Mouse (Mus musculus) midbrain, embryonic 11.5 days (tissue): ENCODE data around the gene Podxl. TPM values are rescaled to one million over a fixed set of nuclear protein-coding genes. Genes with fewer than 3 reads are reported as not detected.

Experiments used
- ATAC-seq: fragments of 200-750 bp; cut with Nextera tagmentation; 2 replicates; pipeline ENCODE4 v1.8.0; 2017; ENCODE audit warnings: moderate TSS enrichment, moderate library complexity; ENCODE audit not compliant: low FRiP score
- DNase-seq: peaks from one replicate; pipeline ENCODE4 v3.0.0; 2015; ENCODE audit warnings: low spot score; ENCODE audit errors: missing footprints
- H3K27ac ChIP-seq: fragments of 300-500 bp; sonication (generic); 2 replicates; pipeline ENCODE4 v1.5.1; 2014; ENCODE audit warnings: low read depth, low read length
- H3K27me3 ChIP-seq: fragments of 300-500 bp; sonication (generic); 2 replicates; pipeline ENCODE4 v1.6.1; 2014; ENCODE audit warnings: mild to moderate bottlenecking, low read length, moderate library complexity, mixed read lengths; ENCODE audit not compliant: control insufficient read depth, insufficient read depth
- H3K36me3 ChIP-seq: fragments of 300-500 bp; sonication (generic); 2 replicates; pipeline ENCODE4 v1.6.1; 2014; ENCODE audit warnings: mild to moderate bottlenecking, low read length, moderate library complexity, mixed read lengths; ENCODE audit not compliant: control insufficient read depth, insufficient read depth
- H3K4me1 ChIP-seq: fragments of 300-500 bp; sonication (generic); 2 replicates; pipeline ENCODE4 v1.6.1; 2014; ENCODE audit warnings: low read length; ENCODE audit not compliant: control insufficient read depth, insufficient read depth
- H3K4me2 ChIP-seq: fragments of 300-500 bp; sonication (generic); 2 replicates; pipeline ENCODE4 v1.6.1; 2014; ENCODE audit warnings: mild to moderate bottlenecking, moderate library complexity
- H3K4me3 ChIP-seq: fragments of 300-500 bp; sonication (generic); 2 replicates; pipeline ENCODE4 v1.5.1; 2014; ENCODE audit warnings: low read depth, low read length
- H3K9ac ChIP-seq: fragments of 300-500 bp; sonication (generic); 2 replicates; pipeline ENCODE4 v1.6.1; 2014; ENCODE audit warnings: low read length
- H3K9me3 ChIP-seq: fragments of 300-500 bp; sonication (generic); 2 replicates; pipeline ENCODE4 v1.6.1; 2016; ENCODE audit warnings: low read length; ENCODE audit not compliant: control insufficient read depth
- whole genome bisulfite sequencing: fragments of 180-500 bp; shearing (Covaris S2); extraction: QIAGEN DNeasy Blood & Tissue Kit; methylation state at CpG from one replicate; pipeline ENCODE4 v1.1.7; 2014; 5-methylcytosine and 5-hydroxymethylcytosine counted together
- polyA plus RNA-seq: library from polyadenylated mRNA; unstranded; fragments of >200 nt; fragmentation: Nextera tagmentation; extraction: Ambion mirVana; gene quantifications from 2 replicates; pipeline ENCODE4 v1.2.1, GENCODE M21; 2014

The Podxl gene
- polyA plus RNA-seq, 1 experiment from 2014 or later, result 13.2 TPM

DNA sequence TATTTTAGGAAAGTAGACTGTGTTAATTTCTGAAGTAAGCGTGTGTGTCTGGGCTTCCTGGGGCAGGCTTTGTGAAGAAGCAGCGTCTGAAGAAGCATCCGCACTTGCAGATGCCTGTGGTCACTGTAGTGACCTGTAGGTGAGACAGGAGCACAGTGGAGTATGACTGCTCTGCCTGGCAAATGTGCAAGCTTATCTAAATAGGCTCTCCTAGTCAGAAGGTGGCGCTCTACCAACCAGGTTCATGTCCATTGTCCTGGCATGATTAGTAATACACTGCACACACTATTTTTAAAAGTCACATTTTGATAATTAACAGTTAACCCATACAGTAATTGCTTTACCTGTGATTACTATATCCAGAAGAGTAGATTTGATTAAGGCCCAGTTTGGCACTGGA lies 85.6 kb downstream of the Podxl start:
- Histone ChIP-seq H3K4me1 (no peaks in the 10 kb centered on the region), H3K27ac (no peak overlapping the region), H3K9ac (no peak overlapping the region), H3K36me3 (peaks cover 6% of the 10 kb centered on the region; the same call in 1 of the 2 replicates), H3K27me3 (no peaks in the 10 kb centered on the region), H3K4me3 (no peak overlapping the region), H3K4me2 (no peak overlapping the region), H3K9me3 (no peaks in the 10 kb centered on the region)
- no peak for ATAC-seq
- 72% methylated on average over 4 of the region's 4 CpGs for WGBS
- DNase-seq, result no peak

Other genes with a start within 250 kb of the Podxl start
- 217 and 249 TPM in 2 replicates for gene Mkln1, start 165.2 kb downstream of the Podxl start, polyA plus RNA-seq